Mouse (Mus musculus) splenic B cell, adult 2 months (primary cell): ENCODE data around the gene Abca15.
"Not testable (repeated sequence)": the region's sequence is repeated elsewhere in the genome, so short reads cannot be mapped to it uniquely, and the experiment has no call there.

Source experiments
- DNase-seq: peaks from one replicate; pipeline ENCODE4 v3.0.0-alpha.2; 2011; ENCODE audit warnings: low read depth, low spot score
- H3K27me3 ChIP-seq: 2 replicates; pipeline ENCODE4 v1.6.1; 2012; ENCODE audit warnings: mild to moderate bottlenecking, low read length, moderate library complexity, mixed read lengths; ENCODE audit not compliant: control insufficient read depth, poor library complexity, insufficient read depth, severe bottlenecking
- H3K36me3 ChIP-seq: 2 replicates; pipeline ENCODE4 v1.6.1; 2012; ENCODE audit warnings: mild to moderate bottlenecking, low read length, moderate library complexity, mixed read lengths; ENCODE audit not compliant: control insufficient read depth, poor library complexity, insufficient read depth, severe bottlenecking

The Abca15 gene

DNA sequence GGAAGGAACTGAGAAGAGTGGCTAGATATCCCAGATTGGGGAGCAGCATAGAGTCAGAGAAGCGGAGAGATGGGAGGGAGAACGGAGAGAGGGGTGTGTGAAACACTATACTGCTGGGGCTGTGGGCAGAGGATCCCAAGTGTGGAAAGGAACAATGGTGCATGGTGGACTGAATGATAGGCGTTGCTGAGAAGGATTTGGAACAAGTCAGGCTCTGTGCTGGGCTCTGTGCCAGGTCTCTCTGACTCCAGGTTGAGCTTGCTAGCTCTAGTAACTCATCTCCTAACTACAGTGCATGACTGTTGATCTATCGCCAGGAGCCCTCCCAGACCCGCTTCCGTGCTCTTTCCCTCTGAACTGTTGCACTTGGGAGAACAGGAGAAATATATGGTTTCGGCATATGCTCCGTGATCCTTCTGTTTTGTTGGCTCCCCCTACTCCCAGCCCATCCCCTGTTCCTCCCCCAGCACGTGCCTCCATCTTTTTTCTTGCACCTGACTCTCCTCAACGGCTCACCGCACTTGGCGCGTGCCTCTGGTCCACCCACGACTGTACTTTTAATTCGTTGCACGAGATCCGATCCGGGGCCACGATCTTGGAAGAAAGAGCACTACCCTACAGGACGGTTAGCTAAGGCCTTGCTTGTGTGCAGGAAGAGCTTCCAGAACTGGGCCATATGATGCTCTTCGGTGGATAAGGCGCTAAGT is at the start of gene Abca15:
Gene Abca15 (plus strand): TSS at position 584 of the 707 bp plus-strand sequence.
- Histone ChIP-seq H3K27me3 (no peaks in the 10 kb centered on the region), H3K36me3 (no peaks in the 10 kb centered on the region)
- DNase-seq, result no peak

DNA sequence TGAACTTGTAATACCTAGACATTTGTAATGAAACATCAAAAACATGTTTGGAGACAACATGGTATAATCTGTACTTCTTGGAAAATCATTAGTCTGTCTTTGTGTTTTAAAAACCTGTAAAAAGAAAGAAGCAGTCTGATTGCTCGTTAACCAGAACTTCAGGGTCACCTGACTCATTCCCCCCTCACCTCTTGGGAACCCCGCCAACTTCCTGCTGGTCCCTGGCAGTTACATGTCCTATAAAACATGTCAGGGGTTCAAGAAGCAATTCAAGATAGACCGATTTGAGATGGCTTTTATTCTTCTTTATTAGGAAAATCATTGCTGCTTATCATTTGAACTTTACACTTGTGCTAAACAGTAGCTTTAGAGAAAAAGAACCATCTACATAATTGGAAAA is 43.2 kb upstream of the Abca15 start:
- H3K36me3 ChIP-seq, result no peaks in the 10 kb centered on the region
- no peak for DNase-seq
- no peaks in the 10 kb centered on the region for H3K27me3 ChIP-seq

DNA sequence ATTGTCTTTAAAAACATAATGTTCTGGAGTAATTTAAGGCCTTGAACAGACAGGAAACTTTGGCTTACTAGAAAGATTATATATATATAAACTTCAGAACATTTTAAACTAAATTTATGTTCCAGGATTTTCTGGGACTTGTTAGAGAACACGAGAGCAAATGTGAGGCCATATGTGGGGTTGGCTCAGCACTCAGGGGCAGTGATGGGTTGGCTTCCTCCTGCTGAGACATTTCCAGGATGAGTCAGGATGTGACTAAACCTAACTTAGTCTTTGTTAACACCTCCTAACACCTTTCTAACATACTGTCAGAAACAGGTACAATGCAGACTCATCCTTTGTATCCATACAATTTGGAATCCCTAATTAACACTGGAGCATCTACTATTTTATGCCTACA is 12.4 kb upstream of the Abca15 start:
- no peak for DNase-seq
- Histone ChIP-seq H3K36me3 (no peaks in the 10 kb centered on the region), H3K27me3 (no peaks in the 10 kb centered on the region)

DNA sequence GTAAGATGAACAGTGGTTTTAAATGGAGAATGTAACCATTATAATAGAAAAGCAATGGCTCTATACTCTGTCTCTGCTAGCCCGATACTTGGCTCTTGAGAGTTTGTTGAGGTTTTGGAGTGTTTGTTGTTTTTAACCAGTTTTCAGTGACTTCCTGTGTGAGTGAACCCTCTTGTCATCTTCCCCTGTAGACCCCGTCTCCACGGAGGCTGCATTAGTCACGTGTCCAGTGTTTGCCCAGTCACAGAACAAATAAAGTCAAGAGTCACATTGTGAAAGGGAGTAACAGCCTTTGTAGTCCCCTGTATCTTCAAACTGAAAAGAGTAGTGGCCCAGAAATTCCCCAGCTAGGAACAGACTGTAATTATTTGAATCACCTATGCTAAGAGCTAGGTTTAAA is 5.5 kb upstream of the Abca15 start:
- no peak for DNase-seq

DNA sequence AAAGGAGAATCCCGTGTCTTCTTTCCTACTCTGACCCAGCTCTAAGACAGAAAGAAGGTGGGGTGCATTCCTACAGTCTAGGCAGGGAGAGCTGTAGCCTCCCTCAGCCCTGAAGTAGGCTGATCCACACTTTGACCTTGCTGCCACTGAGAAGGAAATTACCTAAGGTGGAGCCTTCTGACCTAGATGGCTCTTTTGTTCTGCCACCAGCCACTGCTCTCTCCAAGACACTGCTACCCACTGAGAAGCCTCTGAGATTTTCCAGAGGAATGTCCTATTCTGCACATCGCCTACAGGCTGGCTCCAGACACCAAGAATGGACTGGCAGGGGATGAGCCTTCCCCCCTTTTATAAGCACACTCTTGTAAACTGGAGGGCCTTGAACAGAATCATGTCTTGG is 2.6 kb upstream of the Abca15 start:
- not testable (repeated sequence) for DNase-seq, H3K27me3 ChIP-seq, H3K36me3 ChIP-seq

More for the DNA sequence above, 5.5 kb upstream of the Abca15 start:
- H3K36me3 ChIP-seq, result no peaks in the 10 kb centered on the region
- H3K27me3 ChIP-seq, result no peaks in the 10 kb centered on the region

DNA sequence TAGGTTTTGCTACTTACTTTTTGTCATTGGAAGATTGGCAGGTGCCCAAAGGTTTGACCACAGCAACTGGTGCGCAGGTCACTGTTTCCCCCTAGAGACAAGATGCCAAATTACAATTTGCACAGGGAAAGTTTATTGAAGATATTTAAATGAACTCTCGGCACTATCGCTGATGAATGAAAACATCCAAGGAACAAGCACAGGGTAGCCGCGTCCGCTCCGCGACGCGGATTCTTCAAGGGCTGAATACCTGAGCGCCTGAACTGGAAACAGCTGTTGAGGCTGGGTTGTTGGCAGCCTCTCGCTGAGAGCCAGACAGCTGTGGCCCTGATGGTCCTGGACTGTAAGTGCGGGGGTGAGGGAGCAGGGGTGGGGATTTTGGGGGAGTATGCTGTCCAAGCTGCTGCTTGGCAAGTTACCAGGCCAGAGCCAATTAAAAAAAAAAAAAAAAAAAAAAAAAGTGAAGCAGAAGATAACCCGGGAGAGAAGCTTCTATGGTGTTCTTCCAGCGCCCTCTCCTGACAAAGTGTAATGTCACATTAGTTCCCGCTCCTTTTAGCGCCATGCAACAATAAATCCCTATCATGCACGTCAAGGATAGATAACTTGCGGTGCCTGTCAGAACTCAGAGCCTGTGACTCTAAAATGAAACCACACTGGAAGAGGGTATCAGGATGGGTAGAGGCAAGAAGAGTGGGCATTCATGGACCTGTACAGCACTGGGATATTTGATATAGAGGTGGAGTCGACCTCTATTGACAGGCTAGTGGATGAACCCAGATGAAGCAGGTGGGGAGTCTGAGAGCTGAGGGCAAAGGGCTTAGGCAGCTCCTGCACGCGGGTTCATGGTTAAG is 1.0 kb upstream of the Abca15 start:
- Histone ChIP-seq H3K36me3 (no peaks in the 10 kb centered on the region), H3K27me3 (no peaks in the 10 kb centered on the region)
- no peak for DNase-seq

DNA sequence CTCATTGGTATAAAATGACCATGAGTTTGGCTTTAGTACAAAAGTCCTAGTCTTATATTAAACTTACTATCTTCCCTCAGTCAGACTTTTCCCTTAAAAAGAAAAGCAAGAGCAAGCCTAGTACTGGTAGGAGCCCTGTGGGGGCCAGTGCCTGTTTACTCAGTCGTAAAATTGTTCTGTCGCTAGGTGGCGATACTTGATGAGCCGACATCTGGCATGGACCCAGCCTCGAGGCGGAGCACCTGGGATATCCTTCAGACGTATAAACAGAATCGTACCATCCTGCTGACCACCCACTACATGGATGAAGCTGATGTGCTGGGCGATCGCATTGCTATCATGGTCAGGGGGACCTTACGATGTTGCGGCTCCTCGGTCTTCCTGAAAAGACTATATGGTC is 32.7 kb downstream of the Abca15 start:
- no peak for DNase-seq
- Histone ChIP-seq H3K36me3 (no peaks in the 10 kb centered on the region), H3K27me3 (no peaks in the 10 kb centered on the region)

DNA sequence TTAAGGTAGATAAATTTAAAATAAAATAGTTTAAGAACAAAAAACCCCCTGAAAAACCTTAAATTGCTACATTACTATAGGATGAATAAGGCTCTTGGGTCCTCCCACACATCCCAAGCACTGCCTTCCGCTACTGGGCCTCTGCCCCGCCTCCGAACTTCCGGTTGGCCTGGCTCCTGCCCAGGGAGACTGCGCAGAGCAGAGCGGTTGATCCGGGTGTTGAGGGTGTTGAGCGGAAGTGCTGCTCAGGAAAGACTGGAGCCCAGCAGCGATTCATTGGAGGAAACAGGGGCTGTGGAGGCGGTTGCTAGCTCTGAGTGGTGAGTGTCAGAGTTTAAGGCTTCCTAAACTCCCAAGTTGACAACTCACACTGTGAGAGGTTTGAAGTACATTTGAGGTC is 81.0 kb downstream of the Abca15 start, which contains the start of gene Abca16:
Gene Abca16 (plus strand): TSS at position 201 of the 400 bp plus-strand sequence.
- no peaks in the 10 kb centered on the region for H3K27me3 ChIP-seq
- H3K36me3 ChIP-seq, result no peaks in the 10 kb centered on the region
- DNase-seq, result no peak

DNA sequence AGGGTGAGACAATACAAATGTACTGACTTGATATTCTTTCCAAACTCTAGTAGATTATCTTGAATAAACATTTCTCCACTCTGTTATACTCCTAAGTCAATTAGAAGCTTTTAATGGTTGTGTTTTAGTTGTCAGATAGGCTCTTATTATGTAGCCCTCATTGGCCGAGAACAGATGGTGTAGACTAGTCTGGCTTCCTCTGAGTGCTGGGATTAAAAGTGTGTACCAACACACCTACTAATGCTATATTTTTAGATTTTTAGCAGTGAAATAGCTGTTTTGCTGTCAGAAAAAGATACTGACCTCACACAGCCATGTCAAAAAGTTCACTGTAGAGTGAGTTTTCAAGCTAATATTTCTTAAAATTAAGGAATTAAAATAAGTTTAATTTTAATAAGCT is 83.9 kb downstream of the Abca15 start:
- no peaks in the 10 kb centered on the region for H3K27me3 ChIP-seq
- no peak for DNase-seq
- no peaks in the 10 kb centered on the region for H3K36me3 ChIP-seq

DNA sequence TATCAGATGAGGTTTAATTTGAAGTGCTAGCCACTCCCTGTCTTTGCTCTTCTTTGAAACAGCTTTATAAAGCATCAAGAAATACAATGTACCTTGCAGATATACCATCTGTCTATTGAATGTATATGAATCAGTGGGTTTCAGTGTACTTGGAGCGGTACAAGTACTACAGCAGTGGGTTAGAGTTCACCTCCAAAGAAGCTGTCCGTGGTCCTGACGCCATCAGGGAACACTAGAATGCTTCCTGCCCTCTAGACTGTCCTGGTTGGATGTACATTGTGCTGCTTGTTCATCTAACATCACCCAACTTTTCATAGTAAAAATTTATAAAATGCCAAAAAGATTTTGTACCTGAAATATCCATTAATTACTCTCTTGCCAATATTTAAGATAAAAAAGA is 98.2 kb downstream of the Abca15 start:
- H3K27me3 ChIP-seq, result no peaks in the 10 kb centered on the region
- H3K36me3 ChIP-seq, result no peaks in the 10 kb centered on the region
- DNase-seq, result no peak

DNA sequence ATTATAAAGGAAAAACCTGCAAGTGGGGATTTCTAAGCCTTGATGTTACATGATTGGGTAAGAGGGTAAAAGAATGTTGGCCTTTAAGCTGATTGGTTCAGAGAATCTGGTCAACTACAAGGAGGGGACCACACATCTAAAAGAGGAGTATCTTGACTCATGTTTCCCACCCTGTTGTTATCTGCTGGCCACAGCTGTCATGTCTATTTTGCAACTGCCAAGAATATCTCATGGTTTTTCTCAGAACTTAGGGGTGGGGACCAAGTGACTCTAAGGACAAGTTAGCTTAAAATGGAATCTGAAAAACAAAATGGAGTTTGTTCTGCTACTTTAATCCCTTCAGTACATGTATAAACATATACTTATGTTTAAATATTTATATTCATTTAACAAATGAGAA is 103.0 kb downstream of the Abca15 start:
- DNase-seq, result no peak
- no peaks in the 10 kb centered on the region for H3K36me3 ChIP-seq
- no peaks in the 10 kb centered on the region for H3K27me3 ChIP-seq
